Mouse (Mus musculus) stomach, postnatal 0 days (tissue): ENCODE results near the gene Sel1l3.

Experiments
- CTCF ChIP-seq: IDR thresholded peaks from 2 replicates; pipeline ENCODE4 v1.5.1; 2016; ENCODE audit warnings: antibody characterized with exemption, low read depth, mild to moderate bottlenecking, moderate library complexity
- EP300 ChIP-seq: optimal IDR thresholded peaks from 2 replicates; pipeline ENCODE3; 2016; ENCODE audit warnings: antibody characterized with exemption

- TF ChIP-seq CTCF (no peak), EP300 (no peak)
These were observed 11.0 kb downstream of the Sel1l3 start for GRCm38 (mm10) chr5:53202748-53203147.
